ENCODE assay signal across 8 mouse cellular contexts in the genomic region with DNA sequence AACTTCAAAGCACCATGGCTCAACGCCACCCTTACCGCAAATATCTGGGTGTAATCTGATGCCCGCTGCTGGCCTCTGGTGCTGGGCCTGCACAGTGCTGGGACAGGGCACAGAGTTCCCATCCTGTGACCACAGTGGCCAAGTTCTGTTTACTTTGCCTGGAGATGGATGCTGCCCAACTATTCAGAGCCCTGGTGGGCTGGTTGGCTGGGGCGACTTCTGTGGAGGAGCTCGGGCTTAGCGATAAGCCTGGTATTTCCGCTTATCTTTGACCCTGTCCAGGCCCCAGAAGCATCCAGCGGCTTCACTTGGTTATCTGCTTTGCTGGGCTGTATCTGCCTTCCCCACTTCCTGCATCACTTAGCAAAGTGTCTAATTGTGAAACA. TPM values are rescaled to one million over a fixed set of nuclear protein-coding genes. Genes with fewer than 3 reads are reported as not detected.
DNase-seq lines count a peak whose midpoint lies in the region; ATAC-seq and TF ChIP-seq lines count a peak whose summit lies in the region.

No protein-coding gene starts in this region.

- H3K27me3 ChIP-seq in heart, embryonic 10.5 days (ENCODE audit: insufficient read depth, poor library complexity, severe bottlenecking) = no peaks in the 10 kb centered on the region
- no peaks in the 10 kb centered on the region for H3K27me3 ChIP-seq in megakaryocyte, embryonic 14.5 days (replicated peaks)

- no peak for DNase-seq in layer of hippocampus, adult 2 months (ENCODE audit: low spot score in 2 of 2)
- DNase-seq in layer of hippocampus, adult 18-20 months (ENCODE audit: low spot score in 2 of 2) = no peak
- DNase-seq in heart, embryonic 10.5 days (ENCODE audit: low spot score) = peak; percentile 97
- peak; percentile 44 to 65 for DNase-seq in kidney, postnatal 25 days
- DNase-seq in frontal cortex, postnatal 14 days (ENCODE audit: low spot score in 2 of 2) = no peak
- DNase-seq in frontal cortex, postnatal 25 days (ENCODE audit: low spot score in 2 of 2) = no peak

- H3K27ac ChIP-seq in layer of hippocampus, adult 2 months = peak overlapping the region; percentile 80
- H3K27ac ChIP-seq in heart, embryonic 10.5 days = peak overlapping the region; percentile 93

- no peaks in the 10 kb centered on the region for H3K36me3 ChIP-seq in heart, embryonic 10.5 days
- H3K36me3 ChIP-seq in megakaryocyte, embryonic 14.5 days (replicated peaks; ENCODE audit: low read length) = no peaks in the 10 kb centered on the region

- peaks cover 75% of the 10 kb centered on the region for H3K4me1 ChIP-seq in heart, embryonic 10.5 days
- H3K4me1 ChIP-seq in megakaryocyte, embryonic 14.5 days = peaks cover 69% of the 10 kb centered on the region

- no peaks in the 10 kb centered on the region for H3K9me3 ChIP-seq in heart, embryonic 10.5 days
- no peaks in the 10 kb centered on the region for H3K9me3 ChIP-seq in megakaryocyte, embryonic 14.5 days

- no peak for TF ChIP-seq CTCF in layer of hippocampus, adult 2 months (conservative IDR thresholded peaks at IDR 0.05)

- no peak overlapping the region for H3K4me3 ChIP-seq in layer of hippocampus, adult 2 months
- H3K4me3 ChIP-seq in heart, embryonic 10.5 days = peak overlapping the region; percentile 52
- H3K4me3 ChIP-seq in megakaryocyte, embryonic 14.5 days (replicated peaks) = peak overlapping the region; percentile 82

- no peak for ATAC-seq in cerebellum, adult (ENCODE audit: insufficient number of reproducible peaks, low FRiP score, low TSS enrichment)

- WGBS in heart, embryonic 10.5 days = 7% methylated on average over 8 of the region's 8 CpGs

RNA-seq across cellular contexts. Expression of a gene that starts 5.3 kb away (rescaled TPM):
- total RNA-seq in layer of hippocampus, adult 2 months (2021) = 1 to 10 TPM; 4.1 to 4.9 TPM
- 1 to 10 TPM; 3.5 to 4.0 TPM for total RNA-seq in layer of hippocampus, adult 18-20 months (2021)
- 131 and 248 TPM in 2 replicates for polyA plus RNA-seq in heart, embryonic 10.5 days (2016; fragmentation: Nextera tagmentation; extraction: Ambion mirVana)
- 4.2 TPM in 1 of 2 replicates, not detected in the other for polyA plus RNA-seq in megakaryocyte, embryonic 14.5 days (2012; ENCODE audit: insufficient read depth, low replicate concordance)

RNA-seq across cellular contexts. Expression of a gene that starts 51.8 kb away (rescaled TPM):
- 10 to 100 TPM; 16.5 to 17.7 TPM for total RNA-seq in layer of hippocampus, adult 2 months (2021)
- total RNA-seq in layer of hippocampus, adult 18-20 months (2021) = 10 to 100 TPM; 13.6 to 16.9 TPM
- polyA plus RNA-seq in heart, embryonic 10.5 days (2016; fragmentation: Nextera tagmentation; extraction: Ambion mirVana) = 61.0 and 64.9 TPM in 2 replicates
- 34.8 TPM in 1 of 2 replicates, not detected in the other for polyA plus RNA-seq in megakaryocyte, embryonic 14.5 days (2012; ENCODE audit: insufficient read depth, low replicate concordance)

Comparison
In these comparisons a context has a peak if more than half of its experiments do, and no peak if none do; other contexts are left out.
1. DNase-seq: peak in heart, embryonic 10.5 days (single experiment) and kidney, postnatal 25 days (2 of 2); none in layer of hippocampus, adult 2 months (0 of 2), layer of hippocampus, adult 18-20 months (0 of 2), frontal cortex, postnatal 14 days (0 of 2) and frontal cortex, postnatal 25 days (0 of 2).